Mouse (Mus musculus): ENCODE data around the gene Ripply2.
"Not testable (repeated sequence)": the region's sequence is repeated elsewhere in the genome, so short reads cannot be mapped to it uniquely, and the experiment has no call there.

Ripply2 gene

GRCm38 (mm10) chr9:87015288-87015937 is at the start of gene Ripply2:
Ripply2 (plus strand) TSS chr9:87015537.
- DNase-seq: no peak

DNA sequence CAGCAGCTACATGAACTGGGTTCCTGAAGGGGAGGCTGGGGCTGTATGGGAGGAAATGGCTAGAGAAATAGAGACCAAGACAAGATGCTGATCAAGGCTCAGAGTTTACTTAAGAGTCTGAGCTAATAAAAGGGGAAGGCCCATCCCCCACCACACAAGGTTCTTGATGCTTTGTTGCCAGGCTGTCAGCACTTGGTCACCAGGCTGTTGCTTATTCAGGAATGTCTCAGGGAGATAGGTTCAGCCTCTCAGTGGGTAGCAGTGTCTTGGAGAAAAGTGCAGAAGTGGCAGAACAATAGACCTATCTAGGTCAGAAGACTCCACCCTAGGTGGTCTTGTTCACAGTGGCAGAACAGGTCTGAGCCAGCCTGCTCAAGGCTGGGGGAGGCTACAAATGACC is 42.9 kb upstream of the Ripply2 start:
- DNase-seq: not testable (repeated sequence)

DNA sequence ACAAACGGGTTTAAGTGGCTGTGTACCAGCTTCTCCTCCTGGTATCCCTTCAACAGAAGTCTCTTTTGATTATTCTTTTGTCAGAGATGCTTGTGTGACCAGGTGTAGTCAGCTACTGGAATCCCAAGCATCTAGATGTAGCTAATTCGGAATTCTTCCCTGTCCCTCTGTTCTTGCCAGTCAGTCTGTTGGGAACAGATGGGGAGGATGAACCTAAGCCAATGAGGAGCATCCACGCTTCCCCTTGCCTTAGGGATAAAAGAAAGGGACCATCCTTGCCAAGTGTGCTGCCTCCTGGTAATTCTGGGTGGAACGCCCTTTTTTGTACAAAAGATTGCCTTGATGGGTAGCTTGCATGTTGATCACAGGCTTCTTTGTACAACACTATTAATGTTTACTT is 41.8 kb upstream of the Ripply2 start:
- DNase-seq: no peak

DNA sequence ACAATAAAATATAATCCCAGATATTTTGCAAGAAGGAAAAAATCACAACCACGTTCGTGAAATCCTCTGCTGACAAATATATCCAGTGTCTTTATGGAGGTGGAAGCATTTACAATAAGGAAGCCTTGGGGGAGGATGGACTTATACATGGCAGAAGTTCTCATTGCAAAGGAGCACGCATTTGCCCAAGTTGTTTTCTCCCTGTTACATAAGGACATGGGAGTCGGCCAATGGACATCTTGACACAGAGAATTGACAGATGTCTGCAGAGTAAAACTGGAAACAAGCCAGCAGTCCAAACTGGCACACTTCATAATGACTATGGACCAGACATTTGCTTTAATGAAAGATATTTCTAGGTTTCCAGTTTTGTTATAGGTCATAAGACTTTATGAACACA is 38.4 kb upstream of the Ripply2 start:
- no peak for DNase-seq

DNA sequence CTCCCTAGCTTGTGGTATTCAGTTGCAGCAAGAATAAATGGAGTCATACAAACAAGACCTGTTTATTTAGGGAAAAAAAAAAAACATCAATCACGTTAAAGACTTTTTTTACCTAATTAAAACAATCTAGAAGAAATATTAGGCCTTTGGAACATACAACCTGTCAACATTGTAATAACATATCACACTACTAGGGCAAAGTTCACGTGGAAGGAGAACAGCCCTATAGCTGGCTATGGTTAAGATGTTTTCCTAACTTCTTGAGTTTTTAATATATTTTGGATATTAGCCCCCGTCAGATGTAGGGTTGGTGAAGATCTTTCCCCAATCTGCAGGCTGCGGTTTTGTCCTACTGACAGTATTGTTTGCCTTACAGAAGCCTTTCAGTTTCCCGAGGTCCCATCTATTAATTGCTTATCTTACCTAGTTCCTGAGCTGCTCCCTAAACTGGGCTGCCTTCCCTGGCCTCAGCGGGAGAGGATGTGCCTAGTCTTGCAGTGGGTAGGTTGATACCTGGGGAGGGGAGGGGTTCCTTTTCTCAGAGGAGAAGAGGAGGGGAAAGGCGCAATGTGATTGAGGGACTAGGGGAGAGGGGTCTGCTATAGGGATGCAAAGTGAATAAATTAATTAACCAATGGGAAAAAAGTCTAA is 37.0 kb upstream of the Ripply2 start:
- no peak for DNase-seq

- DNase-seq: no peak
Measured at GRCm38 (mm10) chr9:86980048-86980447, 35.3 kb upstream of the Ripply2 start.

- DNase-seq: no peak
Measured at GRCm38 (mm10) chr9:86980942-86981341, 34.4 kb upstream of the Ripply2 start.

DNA sequence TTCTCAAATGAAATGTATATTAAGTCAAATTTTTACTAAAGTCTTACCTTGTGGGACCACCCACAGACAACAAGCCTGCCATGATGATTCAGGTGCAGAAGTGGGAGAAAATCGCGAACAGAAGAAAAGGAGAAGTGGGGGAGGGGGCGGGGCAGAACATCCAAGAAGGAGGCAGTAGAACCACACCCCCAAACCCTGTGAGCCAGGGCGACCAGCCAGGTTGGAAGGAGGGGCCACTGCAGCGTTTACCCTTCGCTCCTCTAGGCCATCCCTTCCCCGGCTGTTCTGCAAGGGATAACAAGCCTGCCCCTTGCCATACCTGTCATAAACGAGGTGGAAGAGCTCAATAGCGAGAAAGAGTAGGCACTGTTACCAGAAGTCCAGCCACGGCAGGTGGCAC is 33.8 kb upstream of the Ripply2 start:
- no peak for DNase-seq

GRCm38 (mm10) chr9:86984583-86984982 is 30.8 kb upstream of the Ripply2 start:
- no peak for DNase-seq

DNA sequence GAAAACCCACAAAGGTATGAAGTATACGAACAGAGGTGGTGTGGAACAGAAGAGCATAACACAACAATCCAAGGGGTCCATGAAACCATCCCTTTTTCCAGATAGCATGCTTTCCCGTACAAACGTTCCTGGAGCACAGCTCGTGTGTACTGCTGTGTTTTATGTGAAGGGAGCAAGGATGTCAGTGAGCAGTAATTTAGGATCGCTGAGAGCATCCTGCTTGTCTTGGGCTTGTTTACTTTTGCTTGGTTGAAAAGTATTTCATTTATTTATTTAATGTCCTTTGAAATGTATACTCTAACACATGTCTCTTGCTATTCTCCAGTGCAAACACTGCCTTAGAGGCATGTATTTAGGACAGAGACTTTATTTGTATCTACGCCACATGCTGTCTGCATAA is 30.2 kb upstream of the Ripply2 start:
- no peak for DNase-seq

DNA sequence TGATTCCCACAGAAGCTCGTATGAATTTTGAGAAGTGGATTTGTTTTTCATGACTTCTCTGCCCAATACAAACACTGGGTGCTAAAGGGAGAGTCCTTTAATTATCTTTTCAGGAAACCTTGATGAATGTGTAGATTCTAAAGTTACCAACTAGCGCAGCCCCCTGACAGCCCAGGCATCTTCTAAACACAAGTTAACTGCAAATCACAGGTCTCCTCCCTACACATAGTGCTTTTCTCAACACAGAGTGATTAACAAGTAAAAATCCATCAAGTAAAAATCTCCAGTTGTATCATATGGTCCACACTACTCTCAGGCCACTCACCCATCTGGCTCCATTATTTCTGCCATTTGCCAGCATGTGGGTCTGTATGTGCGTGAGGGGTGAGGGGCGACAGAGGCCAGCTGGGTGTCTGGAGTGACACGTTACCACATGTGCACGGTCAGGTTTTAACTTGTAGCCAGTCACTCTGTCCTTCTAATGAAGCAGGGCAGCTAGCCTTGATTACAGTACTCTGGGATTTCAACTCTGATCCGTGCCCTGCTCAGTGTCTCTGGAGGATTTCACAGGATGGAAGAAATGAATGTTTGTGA is 28.5 kb upstream of the Ripply2 start:
- no peak for DNase-seq

- no peak for DNase-seq
Measured at GRCm38 (mm10) chr9:86989822-86990221, 25.5 kb upstream of the Ripply2 start.

DNA sequence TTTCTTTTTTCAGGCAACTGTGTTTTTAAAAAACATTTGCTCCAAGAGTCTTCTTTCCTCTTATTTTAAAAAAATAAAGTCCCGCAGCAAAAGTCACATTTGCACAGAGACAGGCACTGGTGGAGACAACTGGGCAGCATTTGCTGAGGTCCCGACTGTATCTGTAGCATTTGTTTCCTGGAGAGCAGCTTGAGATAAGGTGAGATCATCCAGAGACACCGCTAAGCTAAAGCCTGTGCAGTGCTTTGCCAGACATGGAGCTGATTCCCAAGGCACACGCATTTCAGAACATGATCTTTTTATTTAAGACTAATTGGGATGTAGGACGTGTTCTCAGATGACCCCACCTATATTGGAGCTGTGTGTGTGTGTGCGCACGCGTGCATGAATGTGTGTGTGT is 23.6 kb upstream of the Ripply2 start:
- no peak for DNase-seq

DNA sequence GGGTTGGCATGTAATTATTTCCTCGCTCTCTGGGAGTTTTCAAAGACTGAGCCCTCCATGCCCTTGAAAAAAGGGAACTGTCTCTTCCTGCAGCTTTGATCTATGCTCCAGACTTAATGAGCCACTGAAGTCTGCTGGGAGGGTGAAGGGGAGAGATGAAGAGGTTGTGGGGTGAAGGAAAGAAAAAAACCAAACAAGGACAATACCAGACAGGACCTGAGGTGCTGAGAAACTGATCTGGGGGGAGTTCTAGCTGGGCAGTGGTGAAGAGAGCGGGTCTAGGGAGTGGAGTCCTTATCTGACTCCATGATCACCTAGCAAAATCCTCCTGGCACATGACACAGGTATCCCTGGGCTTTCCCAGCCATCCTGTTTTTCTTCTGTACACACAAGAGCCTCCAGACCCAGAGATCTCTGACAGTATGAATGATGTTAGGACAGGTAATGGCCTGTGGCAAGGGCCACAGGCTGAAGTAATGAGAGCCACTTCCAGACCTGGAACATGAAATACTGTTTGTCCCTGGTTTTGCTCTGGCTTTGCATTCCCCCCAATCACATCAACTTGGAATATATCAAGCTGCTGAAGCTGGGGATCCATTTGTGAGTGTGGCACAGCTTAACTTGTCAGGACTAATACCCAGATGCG is 18.2 kb upstream of the Ripply2 start:
- no peak for DNase-seq

GRCm38 (mm10) chr9:86999956-87000582 is 15.3 kb upstream of the Ripply2 start:
- no peak for DNase-seq

- no peak for DNase-seq
Measured at GRCm38 (mm10) chr9:87004701-87005434, 10.5 kb upstream of the Ripply2 start.

GRCm38 (mm10) chr9:87005435-87005779 is 9.9 kb upstream of the Ripply2 start:
- no peak for DNase-seq

GRCm38 (mm10) chr9:87008507-87008906 is 6.8 kb upstream of the Ripply2 start:
- DNase-seq: no peak

DNA sequence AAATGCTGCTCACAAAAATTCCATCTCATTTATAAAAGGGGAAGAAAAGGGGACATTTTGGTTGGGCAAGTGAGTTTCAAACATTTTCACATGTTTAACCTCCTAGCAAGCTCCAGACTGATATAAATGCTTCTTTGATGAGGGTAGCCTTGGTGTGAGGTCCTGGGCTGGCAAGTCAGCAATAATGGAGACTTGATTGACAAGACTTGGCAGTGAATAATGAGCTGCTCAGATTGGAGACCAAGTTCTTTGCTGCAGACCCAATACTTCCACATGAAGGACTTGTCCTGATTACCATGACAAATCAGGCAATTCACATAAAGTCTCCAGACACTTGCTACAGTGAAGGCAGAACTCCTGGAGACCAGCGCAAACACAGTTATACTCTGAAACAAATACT is 6.4 kb upstream of the Ripply2 start:
- no peak for DNase-seq

DNA sequence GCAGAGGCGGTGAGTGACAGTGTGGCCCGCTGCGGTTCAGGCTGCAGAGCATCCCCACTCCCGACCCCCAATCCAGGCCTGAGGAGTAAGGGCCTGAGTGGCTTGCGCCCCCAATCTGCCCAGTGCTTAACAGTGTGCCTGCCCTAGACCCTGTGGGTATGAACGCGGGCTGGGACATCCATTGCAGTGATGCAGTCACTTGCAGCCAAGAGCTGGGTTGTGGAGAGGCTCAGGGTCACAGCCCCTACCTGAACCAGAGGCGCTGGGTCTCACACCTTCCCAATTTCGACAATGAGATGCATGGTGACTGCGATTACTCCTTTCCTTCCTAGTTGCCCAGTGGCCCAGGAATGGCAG is 579 bp downstream of the Ripply2 start:
- no peak for DNase-seq

DNA sequence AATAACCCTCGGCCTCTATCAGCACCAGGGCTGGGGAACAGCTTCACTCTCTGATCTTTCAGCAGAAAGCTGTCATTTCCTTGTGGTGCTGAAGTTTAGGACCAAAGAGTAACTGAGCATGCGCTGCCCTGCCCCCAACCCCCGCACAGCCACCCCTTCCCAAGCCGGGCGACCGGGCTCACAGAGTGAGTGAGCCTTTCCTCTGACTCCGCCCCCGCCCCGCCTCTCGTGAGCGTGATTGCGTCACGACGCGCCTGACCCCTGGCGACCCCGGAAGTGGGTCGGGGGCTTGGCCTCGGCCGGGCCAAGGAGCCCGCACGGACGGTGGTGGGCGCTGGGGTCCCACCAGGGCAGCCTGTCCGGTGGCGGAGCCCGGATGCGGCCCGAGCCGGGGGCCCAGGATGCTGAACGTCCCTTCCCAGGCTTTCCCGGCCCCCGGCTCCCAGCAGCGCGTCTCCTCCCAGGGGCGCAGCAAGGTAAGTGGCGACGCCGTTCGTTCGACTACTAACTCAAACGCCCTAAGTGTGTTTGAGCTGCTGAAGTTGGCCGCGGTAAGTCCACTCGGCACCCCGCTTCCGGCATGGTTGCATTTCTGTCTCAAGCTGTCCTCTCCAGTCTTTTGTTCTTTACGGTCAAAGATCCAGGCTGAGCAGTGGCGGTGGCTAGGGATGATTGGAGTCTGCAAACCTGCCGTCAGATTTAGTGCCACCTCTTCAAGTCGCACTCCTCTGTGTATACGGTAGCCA is 6.6 kb downstream of the Ripply2 start, which contains the start of gene Cyb5r4:
Gene Cyb5r4, plus strand, starts transcription at position 237 of the 746 bp plus-strand sequence.
- DNase-seq: peak; percentile 96 to 97

DNA sequence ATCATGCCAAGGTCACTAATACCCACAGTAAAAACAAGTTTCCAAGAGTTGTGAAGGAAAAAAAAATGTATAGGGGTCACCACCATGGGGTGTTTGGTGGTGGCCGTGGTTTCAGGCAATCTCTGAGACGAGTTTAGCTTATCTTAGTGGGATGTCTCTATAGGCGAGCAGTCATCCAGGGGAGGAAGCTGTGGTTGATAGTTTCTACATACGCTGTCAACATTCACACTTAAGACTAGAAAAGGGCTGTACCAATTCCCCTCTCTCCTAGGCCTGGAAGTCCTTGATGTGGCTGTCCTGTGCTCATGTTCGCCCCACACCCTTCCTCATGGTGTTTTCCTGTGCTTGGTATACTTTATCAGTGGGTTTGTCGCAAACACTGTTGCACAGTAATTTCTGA is 10.4 kb downstream of the Ripply2 start:
- DNase-seq: no peak

All from thymus, postnatal 36 days (tissue).